Mouse (Mus musculus) brain, embryonic 14.5 days (tissue): ENCODE measurements at regions not wholly inside any gene's neighbourhood (a gene's known extent, or its start where the extent isn't known, plus 50 kb on each side); places are given as distances from the start of the nearest gene placed in this dataset.
"Not testable (repeated sequence)": the region's sequence is repeated elsewhere in the genome, so short reads cannot be mapped to it uniquely, and the experiment has no call there.

Experiments
- DNase-seq: peaks from one replicate; pipeline ENCODE4 v3.0.0-alpha.2; 2011; ENCODE audit warnings: low read depth
- CTCF ChIP-seq: fragments of 200-500 bp; IDR thresholded peaks from 2 replicates; pipeline ENCODE4 v1.5.1; 2012; ENCODE audit warnings: inconsistent platforms, mild to moderate bottlenecking, moderate library complexity, borderline replicate concordance; ENCODE audit not compliant: insufficient read depth, insufficient read length; ENCODE audit errors: extremely low read depth
- POLR2A ChIP-seq: fragments of 200-500 bp; IDR thresholded peaks from 2 replicates; pipeline ENCODE4 v1.6.1; 2012; ENCODE audit warnings: mild to moderate bottlenecking, inconsistent platforms, borderline replicate concordance; ENCODE audit not compliant: poor library complexity, insufficient read depth, insufficient read length, severe bottlenecking; ENCODE audit errors: extremely low read depth

GRCm38 (mm10) chr6:144908646-144909045 is 126.9 kb upstream of the Sox5 start:
- TF ChIP-seq POLR2A = no peak
- no peak for TF ChIP-seq CTCF
- no peak for DNase-seq

- no peak for DNase-seq
- no peak for TF ChIP-seq POLR2A
- no peak for TF ChIP-seq CTCF
Measured at GRCm38 (mm10) chr6:144903156-144903555, 121.4 kb upstream of the Sox5 start.

- no peak for DNase-seq
- TF ChIP-seq CTCF (no peak), POLR2A (no peak)
Measured at GRCm38 (mm10) chr6:144902267-144902995, 120.7 kb upstream of the Sox5 start.

GRCm38 (mm10) chr6:144901825-144902224 is 120.0 kb upstream of the Sox5 start:
- no peak for DNase-seq
- TF ChIP-seq POLR2A (no peak), CTCF (no peak)

- not testable (repeated sequence) for DNase-seq
Measured at GRCm38 (mm10) chr6:144900858-144901257, 119.1 kb upstream of the Sox5 start.

- no peak for DNase-seq
- TF ChIP-seq CTCF = no peak
- TF ChIP-seq POLR2A = no peak
Measured at GRCm38 (mm10) chr6:144897526-144897925, 115.7 kb upstream of the Sox5 start.

GRCm38 (mm10) chr6:144890914-144891313 is 109.1 kb upstream of the Sox5 start:
- DNase-seq = no peak
- TF ChIP-seq POLR2A = no peak
- TF ChIP-seq CTCF = no peak

- DNase-seq = no peak
- TF ChIP-seq CTCF (no peak), POLR2A (no peak)
Measured at GRCm38 (mm10) chr6:144890166-144890565, 108.4 kb upstream of the Sox5 start.

- peak; percentile 40 for DNase-seq
Measured at GRCm38 (mm10) chr6:144883117-144883516, 101.3 kb upstream of the Sox5 start.

GRCm38 (mm10) chr6:144880098-144880497 is 98.3 kb upstream of the Sox5 start:
- no peak for TF ChIP-seq CTCF
- no peak for TF ChIP-seq POLR2A
- peak; percentile 56 for DNase-seq

More at GRCm38 (mm10) chr6:144883117-144883516, 101.3 kb upstream of the Sox5 start:
- TF ChIP-seq POLR2A = no peak
- TF ChIP-seq CTCF = no peak

GRCm38 (mm10) chr6:144876758-144877157 is 95.0 kb upstream of the Sox5 start:
- peak; percentile 68 for DNase-seq
- TF ChIP-seq CTCF (no peak), POLR2A (no peak)

- DNase-seq = no peak
- TF ChIP-seq CTCF (no peak), POLR2A (no peak)
Measured at GRCm38 (mm10) chr6:144875862-144876261, 94.1 kb upstream of the Sox5 start.
